Mouse (Mus musculus): ENCODE results near the gene Ccdc6. TPM values are rescaled to one million over a fixed set of nuclear protein-coding genes. Genes with fewer than 3 reads are reported as not detected.
"Not testable (repeated sequence)": the region's sequence is repeated elsewhere in the genome, so short reads cannot be mapped to it uniquely, and the experiment has no call there.

Gene Ccdc6
- polyA plus RNA-seq, 1 experiment from 2014 or later, result 17.5 TPM

- Histone ChIP-seq H3K4me2 (replicated peaks) (no peak overlapping the region), H3K4me3 (no peak overlapping the region), H3K36me3 (no peaks in the 10 kb centered on the region), H3K4me1 (peaks cover 12% of the 10 kb centered on the region), H3K27me3 (no peaks in the 10 kb centered on the region), H3K27ac (replicated peaks) (no peak overlapping the region), H3K9ac (replicated peaks) (no peak overlapping the region), H3K9me3 (no peaks in the 10 kb centered on the region)
- 89% methylated on average over 6 of the region's 6 CpGs for WGBS
- ATAC-seq (replicated peaks), result no peak
These were observed 102.7 kb downstream of the Ccdc6 start for GRCm38 (mm10) chr10:70199466-70200210.

DNA sequence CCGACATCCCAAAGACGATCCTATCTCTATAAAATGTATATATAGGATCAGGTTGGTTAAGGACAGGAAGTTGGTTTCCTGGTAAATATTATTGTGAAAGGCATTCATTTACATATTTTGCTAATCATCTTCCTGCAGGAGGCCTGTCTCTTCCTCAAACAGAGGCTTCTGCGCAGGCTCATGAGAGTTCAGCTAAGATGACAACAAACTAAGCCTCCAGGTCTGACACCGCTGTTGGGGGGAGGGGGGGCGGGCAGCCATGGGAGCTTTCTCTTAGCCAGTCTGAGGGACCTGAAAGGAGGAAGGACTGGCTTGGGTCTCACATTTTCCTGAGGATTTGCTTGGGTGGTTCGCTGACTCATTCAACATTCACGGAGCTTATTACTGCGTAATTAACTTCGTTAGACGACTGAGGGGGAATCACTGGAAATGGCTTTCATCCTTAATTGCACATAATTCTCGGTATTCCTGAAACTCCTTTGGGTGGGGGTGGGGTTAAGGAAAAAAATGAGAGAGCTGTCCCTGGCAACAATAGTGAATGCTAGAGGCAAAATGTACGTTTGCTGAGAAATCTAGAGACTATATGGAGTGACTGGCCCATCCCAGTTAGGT is 104.1 kb downstream of the Ccdc6 start:
- Histone ChIP-seq H3K36me3 (no peaks in the 10 kb centered on the region), H3K27me3 (no peaks in the 10 kb centered on the region), H3K4me1 (peaks cover 12% of the 10 kb centered on the region), H3K4me3 (no peak overlapping the region), H3K27ac (replicated peaks) (no peak overlapping the region), H3K4me2 (replicated peaks) (no peak overlapping the region), H3K9ac (replicated peaks) (no peak overlapping the region), H3K9me3 (no peaks in the 10 kb centered on the region)
- 16% methylated on average over 12 of the region's 12 CpGs for WGBS
- ATAC-seq (replicated peaks), result no peak

GRCm38 (mm10) chr10:70204505-70205399 is 107.8 kb downstream of the Ccdc6 start, which contains the start of gene Mrln:
TSS of gene Mrln (plus strand) at chr10:70204664.
- H3K4me3 ChIP-seq, result no peak within 1 kb of the TSS
- no peak within 1 kb of the TSS for H3K9ac ChIP-seq (replicated peaks)
- 54% methylated on average over 17 of the region's 17 CpGs for WGBS
- ATAC-seq (replicated peaks), result no peak
- H3K27me3 ChIP-seq, result no peaks in the 10 kb centered on the region
- H3K4me1 ChIP-seq, result peaks cover 12% of the 10 kb centered on the region
- no peaks in the 10 kb centered on the region for H3K36me3 ChIP-seq
- H3K27ac ChIP-seq (replicated peaks), result no peak within 1 kb of the TSS
- H3K9me3 ChIP-seq, result no peaks in the 10 kb centered on the region
- H3K4me2 ChIP-seq (replicated peaks), result no peak within 1 kb of the TSS

DNA sequence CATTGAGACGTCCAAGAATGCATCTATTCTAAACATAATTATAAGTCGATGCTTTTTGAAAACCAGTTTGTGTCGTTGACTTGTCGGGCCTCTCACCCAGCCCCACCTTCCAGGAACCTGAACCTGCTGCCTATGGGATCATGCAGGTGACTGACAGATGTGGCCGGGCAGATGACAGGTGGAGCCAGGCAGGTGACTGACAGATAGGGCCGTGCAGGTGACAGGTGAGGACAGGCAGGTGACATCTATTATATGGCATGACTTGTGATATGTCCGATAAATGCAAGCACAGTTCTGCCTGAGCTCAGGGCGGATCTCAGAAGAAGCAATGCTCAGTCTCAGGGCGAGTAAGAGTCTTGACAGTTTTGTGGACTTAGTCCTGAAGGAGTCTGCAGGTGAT is 114.4 kb downstream of the Ccdc6 start:
- no peaks in the 10 kb centered on the region for H3K4me1 ChIP-seq
- no peak overlapping the region for H3K9ac ChIP-seq (replicated peaks)
- no peaks in the 10 kb centered on the region for H3K27me3 ChIP-seq
- no peaks in the 10 kb centered on the region for H3K9me3 ChIP-seq
- no peak for ATAC-seq (replicated peaks)
- H3K36me3 ChIP-seq, result no peaks in the 10 kb centered on the region
- H3K27ac ChIP-seq (replicated peaks), result no peak overlapping the region
- H3K4me2 ChIP-seq (replicated peaks), result no peak overlapping the region
- H3K4me3 ChIP-seq, result no peak overlapping the region
- 74% methylated on average over 9 of the region's 9 CpGs for WGBS

DNA sequence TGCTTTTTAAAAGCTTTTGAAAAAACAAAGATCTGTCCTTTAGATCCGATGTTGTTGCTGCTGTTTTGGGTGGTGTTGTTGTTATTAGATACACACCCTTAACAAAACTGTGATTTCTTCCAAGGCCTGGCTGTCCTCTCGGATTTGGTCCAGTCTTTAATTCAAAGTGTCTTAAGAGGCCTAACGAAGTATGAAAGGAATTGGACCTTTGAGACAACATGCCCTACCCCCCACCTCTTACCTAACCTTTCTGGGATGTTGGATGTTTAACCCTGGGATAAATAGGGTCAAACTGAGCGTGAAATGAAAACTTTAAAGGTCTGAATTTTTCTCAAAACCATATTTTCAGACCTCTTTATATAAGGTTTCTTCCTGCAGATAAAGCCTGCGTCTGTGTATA is 124.0 kb downstream of the Ccdc6 start:
- H3K27me3 ChIP-seq, result no peaks in the 10 kb centered on the region
- no peak overlapping the region for H3K27ac ChIP-seq (replicated peaks)
- WGBS, result 29% methylated on average over 5 of the region's 5 CpGs
- no peak for ATAC-seq (replicated peaks)
- no peak overlapping the region for H3K9ac ChIP-seq (replicated peaks)
- H3K36me3 ChIP-seq, result no peaks in the 10 kb centered on the region
- H3K4me2 ChIP-seq (replicated peaks), result no peak overlapping the region
- no peak overlapping the region for H3K4me3 ChIP-seq
- no peaks in the 10 kb centered on the region for H3K4me1 ChIP-seq
- no peaks in the 10 kb centered on the region for H3K9me3 ChIP-seq

DNA sequence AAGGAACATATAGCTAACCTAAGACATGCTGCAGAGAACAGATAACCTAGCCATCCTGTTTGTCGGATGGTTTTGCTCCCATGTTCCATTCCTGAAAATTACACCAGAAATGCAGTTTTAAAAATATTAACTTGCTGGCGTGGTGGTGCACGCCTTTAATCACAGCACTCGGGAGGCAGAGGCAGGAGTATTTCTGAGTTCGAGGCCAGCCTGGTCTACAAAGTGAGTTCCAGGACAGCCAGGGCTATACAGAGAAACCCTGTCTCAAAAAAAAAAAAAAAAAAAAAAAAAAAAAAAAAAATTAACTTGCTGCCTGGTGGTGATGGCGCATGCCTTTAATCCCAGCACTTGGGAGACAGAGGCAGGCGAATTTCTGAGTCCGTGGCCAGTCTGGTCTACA is 125.3 kb downstream of the Ccdc6 start:
- H3K27me3 ChIP-seq; H3K4me3 ChIP-seq; H3K4me2 ChIP-seq (replicated peaks); H3K27ac ChIP-seq (replicated peaks); ATAC-seq (replicated peaks); H3K4me1 ChIP-seq; H3K36me3 ChIP-seq; H3K9ac ChIP-seq (replicated peaks); H3K9me3 ChIP-seq: not testable (repeated sequence)
- 95% methylated on average over 8 of the region's 8 CpGs for WGBS

- H3K4me2 ChIP-seq (replicated peaks), result no peak overlapping the region
- H3K9me3 ChIP-seq, result no peaks in the 10 kb centered on the region
- whole genome bisulfite sequencing, result 91% methylated on average over 6 of the region's 6 CpGs
- H3K27me3 ChIP-seq, result no peaks in the 10 kb centered on the region
- H3K9ac ChIP-seq (replicated peaks), result no peak overlapping the region
- no peak for ATAC-seq (replicated peaks)
- H3K4me3 ChIP-seq, result no peak overlapping the region
- H3K27ac ChIP-seq (replicated peaks), result no peak overlapping the region
- no peaks in the 10 kb centered on the region for H3K4me1 ChIP-seq
- no peaks in the 10 kb centered on the region for H3K36me3 ChIP-seq
These were observed 127.7 kb downstream of the Ccdc6 start for GRCm38 (mm10) chr10:70224571-70224970.

- no peak overlapping the region for H3K9ac ChIP-seq (replicated peaks)
- H3K9me3 ChIP-seq, result no peaks in the 10 kb centered on the region
- no peaks in the 10 kb centered on the region for H3K27me3 ChIP-seq
- no peak overlapping the region for H3K4me2 ChIP-seq (replicated peaks)
- H3K27ac ChIP-seq (replicated peaks), result no peak overlapping the region
- no peaks in the 10 kb centered on the region for H3K4me1 ChIP-seq
- WGBS, result 77% methylated on average over 6 of the region's 6 CpGs
- no peak for ATAC-seq (replicated peaks)
- no peaks in the 10 kb centered on the region for H3K36me3 ChIP-seq
- no peak overlapping the region for H3K4me3 ChIP-seq
These were observed 128.8 kb downstream of the Ccdc6 start for GRCm38 (mm10) chr10:70225760-70226159.

DNA sequence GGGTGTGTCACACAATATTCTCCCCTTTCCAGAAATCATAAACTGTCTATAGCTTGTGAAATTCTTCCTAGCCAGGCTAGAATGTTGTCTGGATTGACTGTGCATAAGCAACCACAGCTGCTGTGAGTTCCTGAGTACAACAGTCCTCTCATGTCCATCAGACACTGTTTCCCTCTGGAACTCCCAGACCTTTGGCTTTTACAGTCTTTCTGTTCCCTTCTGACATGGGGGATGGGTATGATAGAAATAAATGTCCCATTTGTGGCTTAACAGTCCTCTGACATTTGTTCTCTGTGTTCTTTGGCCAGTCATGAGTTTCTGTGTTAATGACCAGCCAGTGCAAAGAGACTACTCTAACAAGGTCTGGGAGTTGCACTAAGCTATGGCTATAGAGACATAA is 129.7 kb downstream of the Ccdc6 start:
- H3K4me2 ChIP-seq (replicated peaks), result no peak overlapping the region
- no peaks in the 10 kb centered on the region for H3K27me3 ChIP-seq
- no peak overlapping the region for H3K4me3 ChIP-seq
- H3K9ac ChIP-seq (replicated peaks), result no peak overlapping the region
- H3K27ac ChIP-seq (replicated peaks), result no peak overlapping the region
- no peaks in the 10 kb centered on the region for H3K36me3 ChIP-seq
- H3K9me3 ChIP-seq, result no peaks in the 10 kb centered on the region
- ATAC-seq (replicated peaks), result no peak
- H3K4me1 ChIP-seq, result no peaks in the 10 kb centered on the region

DNA sequence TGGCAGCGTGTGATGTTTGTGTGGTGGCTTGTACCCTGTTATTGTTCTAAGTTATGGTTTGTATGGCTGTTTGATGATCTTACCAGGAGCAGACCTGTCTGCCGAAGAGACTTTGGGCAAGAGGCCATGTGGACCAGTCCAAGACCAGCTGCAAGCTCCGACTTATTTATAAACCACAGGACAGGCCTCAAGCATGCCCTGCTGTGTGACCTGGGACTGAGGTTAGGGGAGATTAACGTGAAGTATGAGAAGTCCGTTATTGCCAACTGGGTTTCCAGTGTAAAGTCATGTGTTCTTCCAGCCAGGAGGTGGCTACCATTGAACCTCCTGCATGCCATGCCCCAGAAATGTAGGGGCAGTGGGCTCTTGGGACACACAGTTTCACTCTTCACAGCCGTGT is 133.4 kb downstream of the Ccdc6 start:
- no peak for ATAC-seq (replicated peaks)
- no peaks in the 10 kb centered on the region for H3K4me1 ChIP-seq
- no peak overlapping the region for H3K27ac ChIP-seq (replicated peaks)
- H3K27me3 ChIP-seq, result no peaks in the 10 kb centered on the region
- no peaks in the 10 kb centered on the region for H3K9me3 ChIP-seq
- no peak overlapping the region for H3K4me2 ChIP-seq (replicated peaks)
- H3K4me3 ChIP-seq, result no peak overlapping the region
- H3K36me3 ChIP-seq, result no peaks in the 10 kb centered on the region
- 84% methylated on average over 6 of the region's 6 CpGs for WGBS
- no peak overlapping the region for H3K9ac ChIP-seq (replicated peaks)

DNA sequence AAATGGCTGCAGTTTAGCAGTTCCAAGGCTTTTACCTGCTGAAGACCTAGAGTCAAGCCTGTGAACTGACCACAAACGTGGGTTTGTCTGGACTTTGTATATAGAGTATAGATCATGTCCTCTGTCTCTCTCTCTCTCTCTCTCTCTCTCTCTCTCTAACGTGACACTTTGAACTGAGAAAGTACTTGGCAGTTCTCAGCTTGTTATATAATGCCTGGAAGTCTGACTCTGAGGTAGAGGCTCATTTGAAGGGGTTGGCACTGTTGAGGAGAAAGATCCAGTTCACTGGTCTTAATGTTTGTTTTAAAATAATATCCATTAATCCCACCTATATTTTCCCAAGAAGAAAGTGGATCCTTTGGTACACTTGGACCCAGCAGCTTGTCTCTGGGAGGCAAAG is 141.0 kb downstream of the Ccdc6 start:
- H3K4me1 ChIP-seq, result no peaks in the 10 kb centered on the region
- no peaks in the 10 kb centered on the region for H3K27me3 ChIP-seq
- no peak for ATAC-seq (replicated peaks)
- H3K36me3 ChIP-seq, result no peaks in the 10 kb centered on the region
- H3K9ac ChIP-seq (replicated peaks), result no peak overlapping the region
- H3K4me2 ChIP-seq (replicated peaks), result no peak overlapping the region
- whole genome bisulfite sequencing, result 78% methylated on average over 2 of the region's 2 CpGs
- no peak overlapping the region for H3K27ac ChIP-seq (replicated peaks)
- H3K4me3 ChIP-seq, result no peak overlapping the region
- H3K9me3 ChIP-seq, result no peaks in the 10 kb centered on the region

Measured in forebrain, embryonic 15.5 days (tissue).